Mouse (Mus musculus) limb, embryonic 12.5 days (tissue): ENCODE results near the gene Lpar6. TPM values are rescaled to one million over a fixed set of nuclear protein-coding genes. Genes with fewer than 3 reads are reported as not detected.
A peak's percentile ranks its signal among the peaks of the same experiment; 100 is the strongest.

Source experiments
- ATAC-seq: fragments of 200-750 bp; cut with Nextera tagmentation; 2 replicates; pipeline ENCODE4 v1.8.0; 2017; ENCODE audit warnings: low read depth, moderate TSS enrichment; ENCODE audit not compliant: insufficient number of reproducible peaks, insufficient read depth, low FRiP score, low TSS enrichment
- H3K27ac ChIP-seq: fragments of 300-500 bp; sonication (generic); 2 replicates; pipeline ENCODE4 v1.5.1; 2016; ENCODE audit warnings: mild to moderate bottlenecking, moderate library complexity
- H3K27me3 ChIP-seq: fragments of 300-500 bp; sonication (generic); 2 replicates; pipeline ENCODE4 v1.6.1; 2016; ENCODE audit warnings: mild to moderate bottlenecking, moderate library complexity
- H3K36me3 ChIP-seq: fragments of 300-500 bp; sonication (generic); 2 replicates; pipeline ENCODE4 v1.6.1; 2016; ENCODE audit warnings: mild to moderate bottlenecking, moderate library complexity
- H3K4me1 ChIP-seq: fragments of 300-500 bp; sonication (generic); replicated peaks from 2 replicates; pipeline ENCODE4 v1.6.1; 2016
- H3K4me2 ChIP-seq: fragments of 300-500 bp; sonication (generic); 2 replicates; pipeline ENCODE4 v1.6.1; 2016; ENCODE audit warnings: mild to moderate bottlenecking, moderate library complexity
- H3K4me3 ChIP-seq: fragments of 300-500 bp; sonication (generic); replicated peaks from 2 replicates; pipeline ENCODE4 v1.5.1; 2016; ENCODE audit warnings: mild to moderate bottlenecking
- H3K9ac ChIP-seq: fragments of 300-500 bp; sonication (generic); replicated peaks from 2 replicates; pipeline ENCODE4 v1.6.1; 2016; ENCODE audit warnings: mild to moderate bottlenecking, moderate library complexity
- H3K9me3 ChIP-seq: fragments of 300-500 bp; sonication (generic); 2 replicates; pipeline ENCODE4 v1.6.1; 2016; ENCODE audit warnings: mild to moderate bottlenecking, moderate library complexity
- WGBS: fragments of 180-500 bp; shearing (Covaris S2); methylation state at CpG from one replicate; pipeline ENCODE4 v1.1.7; 2016; 5-methylcytosine and 5-hydroxymethylcytosine counted together
- polyA plus RNA-seq: library from polyadenylated mRNA; unstranded; fragments of >200 nt; fragmentation: Nextera tagmentation; extraction: Ambion mirVana; gene quantifications from 2 replicates; pipeline ENCODE4 v1.2.1, GENCODE M21; 2016

Lpar6 gene
- polyA plus RNA-seq = 18.5 and 20.4 TPM in 2 replicates

- peak; percentile 52; the same call in 1 of the 2 replicates for ATAC-seq
- peak within 1 kb of the TSS; percentile 57 for H3K4me3 ChIP-seq
- H3K4me1 ChIP-seq = peaks cover 20% of the 10 kb centered on the region
- H3K36me3 ChIP-seq = peaks cover 6% of the 10 kb centered on the region; the same call in 1 of the 2 replicates
- WGBS = under 1% methylated on average over 19 of the region's 19 CpGs
- H3K27me3 ChIP-seq = no peaks in the 10 kb centered on the region
- peak within 1 kb of the TSS; percentile 55 for H3K4me2 ChIP-seq
- H3K9me3 ChIP-seq = no peaks in the 10 kb centered on the region
- H3K27ac ChIP-seq = peak within 1 kb of the TSS; percentile 95
- H3K9ac ChIP-seq = peak within 1 kb of the TSS; percentile 79
Observed at GRCm38 (mm10) chr14:73237848-73238321, at the start of gene Lpar6. Gene Lpar6, plus strand, starts transcription at chr14:73237895.

- H3K4me3 ChIP-seq = no peak overlapping the region
- 0 out of 2 replicates have a peak overlapping the region, but pooled peaks have one; percentile 53 for H3K27ac ChIP-seq
- H3K4me1 ChIP-seq = peaks cover 11% of the 10 kb centered on the region
- WGBS = 30% methylated on average over 5 of the region's 5 CpGs
- H3K9me3 ChIP-seq = no peaks in the 10 kb centered on the region
- H3K9ac ChIP-seq = no peak overlapping the region
- H3K4me2 ChIP-seq = no peak overlapping the region
- ATAC-seq = no peak
- peaks cover 14% of the 10 kb centered on the region; the same call in 1 of the 2 replicates for H3K36me3 ChIP-seq
- H3K27me3 ChIP-seq = no peaks in the 10 kb centered on the region
Observed at GRCm38 (mm10) chr14:73199058-73199457, 38.6 kb upstream of the Lpar6 start.

GRCm38 (mm10) chr14:73201447-73201846 lies 36.2 kb upstream of the Lpar6 start:
- ATAC-seq = no peak
- H3K27ac ChIP-seq = no peak overlapping the region
- 66% methylated on average over 3 of the region's 3 CpGs for WGBS

DNA sequence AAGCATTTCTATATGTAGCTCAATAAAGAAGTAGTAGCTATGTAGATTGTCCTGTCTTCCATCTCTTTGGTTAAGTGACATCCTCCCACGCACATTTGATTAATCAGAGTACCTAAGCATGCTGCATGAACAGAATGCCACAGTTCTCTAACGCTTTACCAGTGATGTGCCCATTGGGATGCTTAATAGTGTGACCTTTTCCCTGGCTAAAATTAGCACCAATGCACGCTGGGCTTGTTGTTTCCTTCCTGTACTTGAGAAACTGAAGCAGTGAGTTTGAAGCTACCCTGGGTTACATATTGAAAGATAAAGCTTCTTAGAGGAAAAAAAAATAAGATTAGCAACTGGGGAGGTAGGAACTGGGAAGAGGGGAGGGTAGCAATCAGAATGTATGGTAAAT lies 33.7 kb upstream of the Lpar6 start:
- Histone ChIP-seq H3K4me3 (no peak overlapping the region), H3K27me3 (no peaks in the 10 kb centered on the region), H3K4me1 (peaks cover under 1% of the 10 kb centered on the region), H3K9me3 (no peaks in the 10 kb centered on the region), H3K27ac (no peak overlapping the region), H3K9ac (no peak overlapping the region), H3K36me3 (no peaks in the 10 kb centered on the region), H3K4me2 (no peak overlapping the region)
- WGBS = 80% methylated on average over 3 of the region's 3 CpGs
- ATAC-seq = no peak

More at GRCm38 (mm10) chr14:73201447-73201846, 36.2 kb upstream of the Lpar6 start:
- H3K4me2 ChIP-seq = no peak overlapping the region
- no peaks in the 10 kb centered on the region for H3K9me3 ChIP-seq
- no peak overlapping the region for H3K9ac ChIP-seq
- no peak overlapping the region for H3K4me3 ChIP-seq
- H3K27me3 ChIP-seq = no peaks in the 10 kb centered on the region
- H3K4me1 ChIP-seq = peaks cover 11% of the 10 kb centered on the region
- peaks cover 6% of the 10 kb centered on the region; the same call in 1 of the 2 replicates for H3K36me3 ChIP-seq

- H3K4me1 ChIP-seq = no peaks in the 10 kb centered on the region
- H3K4me2 ChIP-seq = no peak overlapping the region
- no peaks in the 10 kb centered on the region for H3K9me3 ChIP-seq
- no peak overlapping the region for H3K27ac ChIP-seq
- no peak overlapping the region for H3K9ac ChIP-seq
- 0 out of 2 replicates have a peak, but pooled peaks cover 6% of the 10 kb centered on the region for H3K36me3 ChIP-seq
- H3K4me3 ChIP-seq = no peak overlapping the region
- no peaks in the 10 kb centered on the region for H3K27me3 ChIP-seq
- ATAC-seq = no peak
Observed at GRCm38 (mm10) chr14:73209262-73209661, 28.4 kb upstream of the Lpar6 start.

DNA sequence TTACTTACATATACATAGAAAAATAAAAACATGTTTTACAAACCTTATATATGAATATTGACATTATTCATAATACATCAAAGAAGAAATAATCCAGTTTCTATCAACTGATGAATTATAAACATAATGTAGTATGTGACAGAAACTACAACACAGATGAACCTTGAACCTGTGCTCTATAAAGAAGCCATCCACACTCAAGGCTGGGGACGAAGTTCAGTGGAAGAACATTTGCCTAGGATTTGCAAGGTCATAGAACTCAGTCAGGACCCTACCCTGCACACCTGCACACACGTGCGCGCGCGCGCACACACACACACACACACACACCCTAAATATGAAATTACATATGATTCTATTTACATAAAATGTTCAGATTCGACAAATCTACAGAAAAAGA lies 27.5 kb upstream of the Lpar6 start:
- no peak for ATAC-seq
- WGBS = 91% methylated on average over 8 of the region's 8 CpGs
- no peak overlapping the region for H3K4me3 ChIP-seq
- H3K4me2 ChIP-seq = no peak overlapping the region
- H3K9me3 ChIP-seq = no peaks in the 10 kb centered on the region
- H3K9ac ChIP-seq = no peak overlapping the region
- no peaks in the 10 kb centered on the region for H3K27me3 ChIP-seq
- H3K36me3 ChIP-seq = peaks cover 12% of the 10 kb centered on the region
- H3K27ac ChIP-seq = no peak overlapping the region
- H3K4me1 ChIP-seq = no peaks in the 10 kb centered on the region

GRCm38 (mm10) chr14:73211477-73211876 lies 26.2 kb upstream of the Lpar6 start:
- no peak for ATAC-seq
- no peaks in the 10 kb centered on the region for H3K9me3 ChIP-seq
- H3K4me1 ChIP-seq = no peaks in the 10 kb centered on the region
- no peak overlapping the region for H3K4me3 ChIP-seq
- H3K9ac ChIP-seq = no peak overlapping the region
- H3K27me3 ChIP-seq = no peaks in the 10 kb centered on the region
- no peak overlapping the region for H3K4me2 ChIP-seq
- 93% methylated on average over 5 of the region's 5 CpGs for WGBS
- no peak overlapping the region for H3K27ac ChIP-seq
- H3K36me3 ChIP-seq = peaks cover 19% of the 10 kb centered on the region

DNA sequence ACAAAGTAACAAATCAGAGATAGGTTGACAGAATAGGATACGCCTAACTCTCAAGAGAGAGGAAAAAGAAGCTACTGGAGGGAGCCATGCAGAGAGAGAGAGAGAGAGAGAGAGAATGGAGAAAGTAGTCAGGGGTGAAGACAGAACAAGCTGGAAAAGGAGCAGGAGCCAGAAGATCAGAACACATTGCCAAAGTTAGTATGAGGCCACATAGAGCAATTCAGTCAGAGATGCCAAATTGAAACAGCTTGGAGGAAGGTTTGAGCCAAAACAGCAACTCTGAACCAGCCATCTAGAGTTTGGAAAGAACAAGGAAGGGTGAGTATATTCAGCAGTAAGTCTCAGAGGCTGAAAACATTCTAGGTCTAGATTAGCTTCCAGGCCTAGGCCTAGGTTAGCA lies 20.6 kb upstream of the Lpar6 start:
- H3K4me3 ChIP-seq = no peak overlapping the region
- H3K9ac ChIP-seq = no peak overlapping the region
- WGBS = 80% methylated on average over 1 of the region's 1 CpGs
- H3K27me3 ChIP-seq = no peaks in the 10 kb centered on the region
- H3K27ac ChIP-seq = no peak overlapping the region
- H3K4me1 ChIP-seq = no peaks in the 10 kb centered on the region
- H3K36me3 ChIP-seq = peaks cover 14% of the 10 kb centered on the region
- H3K9me3 ChIP-seq = no peaks in the 10 kb centered on the region
- no peak overlapping the region for H3K4me2 ChIP-seq
- no peak for ATAC-seq

- H3K27me3 ChIP-seq = no peaks in the 10 kb centered on the region
- H3K36me3 ChIP-seq = no peaks in the 10 kb centered on the region
- no peak overlapping the region for H3K4me3 ChIP-seq
- H3K27ac ChIP-seq = no peak overlapping the region
- H3K9ac ChIP-seq = no peak overlapping the region
- H3K4me1 ChIP-seq = peaks cover 5% of the 10 kb centered on the region
- no peak for ATAC-seq
- no peaks in the 10 kb centered on the region for H3K9me3 ChIP-seq
- no peak overlapping the region for H3K4me2 ChIP-seq
- WGBS = 87% methylated on average over 9 of the region's 9 CpGs
Observed at GRCm38 (mm10) chr14:73222316-73222970, 15.3 kb upstream of the Lpar6 start.

DNA sequence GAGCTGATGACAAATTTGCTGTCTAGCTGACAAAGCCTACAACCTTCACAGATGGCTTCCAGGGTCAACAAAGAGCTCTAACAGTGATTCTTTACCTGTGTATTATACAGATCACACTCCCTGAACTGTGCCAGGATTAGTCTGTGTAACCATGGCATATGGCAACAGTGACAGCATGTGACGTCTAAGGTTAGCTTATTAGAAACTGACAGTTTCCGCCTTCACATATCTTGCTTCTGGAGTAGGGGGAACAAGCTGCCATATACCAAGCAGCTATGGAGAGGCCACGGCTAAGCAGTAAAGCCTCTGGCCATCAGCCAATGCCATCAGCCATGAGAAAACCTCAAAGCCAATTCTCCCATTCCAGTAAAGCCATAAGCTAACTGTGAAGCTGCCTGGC lies 11.3 kb upstream of the Lpar6 start:
- Histone ChIP-seq H3K4me1 (peaks cover 8% of the 10 kb centered on the region), H3K4me2 (no peak overlapping the region), H3K9me3 (no peaks in the 10 kb centered on the region), H3K27ac (no peak overlapping the region), H3K4me3 (no peak overlapping the region), H3K9ac (no peak overlapping the region), H3K27me3 (no peaks in the 10 kb centered on the region), H3K36me3 (0 out of 2 replicates have a peak, but pooled peaks cover 6% of the 10 kb centered on the region)
- 66% methylated on average over 3 of the region's 3 CpGs for WGBS
- no peak for ATAC-seq

GRCm38 (mm10) chr14:73226849-73227248 lies 10.8 kb upstream of the Lpar6 start:
- H3K27me3 ChIP-seq = no peaks in the 10 kb centered on the region
- ATAC-seq = no peak
- H3K9me3 ChIP-seq = no peaks in the 10 kb centered on the region
- H3K36me3 ChIP-seq = 0 out of 2 replicates have a peak, but pooled peaks cover 6% of the 10 kb centered on the region
- H3K9ac ChIP-seq = no peak overlapping the region
- H3K4me3 ChIP-seq = no peak overlapping the region
- H3K4me2 ChIP-seq = no peak overlapping the region
- H3K27ac ChIP-seq = no peak overlapping the region
- WGBS = 11% methylated on average over 1 of the region's 1 CpGs
- H3K4me1 ChIP-seq = peaks cover 13% of the 10 kb centered on the region
